In the genomic region with DNA sequence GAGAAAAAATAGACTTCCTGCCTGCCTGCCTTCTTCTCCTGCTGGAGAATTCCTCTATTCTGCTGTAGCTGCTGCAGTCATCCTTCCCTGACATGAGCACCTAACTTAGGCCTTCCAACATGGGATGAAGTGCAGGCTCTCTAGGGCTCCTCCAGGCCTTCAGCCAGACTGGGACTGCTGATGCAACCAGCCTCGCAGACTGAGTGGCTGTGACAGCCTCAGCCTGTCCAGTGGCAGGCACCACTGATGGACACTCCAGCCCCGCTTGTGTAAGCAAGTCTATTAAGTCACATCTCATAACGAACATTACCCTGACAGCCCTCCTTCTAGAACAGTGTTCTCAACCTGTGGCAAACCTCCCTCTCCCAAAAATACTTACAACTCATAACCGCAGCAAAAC, we compare ENCODE assay signal across 28 mouse cellular contexts. TPM values are rescaled to one million over a fixed set of nuclear protein-coding genes. Genes with fewer than 3 reads are reported as not detected.
DNase-seq lines count a peak whose midpoint lies in the region; ATAC-seq and TF ChIP-seq lines count a peak whose summit lies in the region.
"Had no signal": no experiment of that assay in that cellular context is flagged by ENCODE, and none has a peak within 500 bp of the region (broad histone marks: within the 10 kb centered on the region; RNA-seq: fewer than 3 reads in every experiment).

No protein-coding gene starts in this region.

- no peaks in the 10 kb centered on the region for H3K27me3 ChIP-seq in liver, adult 2 months (ENCODE audit: control insufficient read depth, insufficient read depth, low read length)
- H3K27me3 ChIP-seq in liver, embryonic 12.5 days (replicated peaks): no peaks in the 10 kb centered on the region
- H3K27me3 ChIP-seq in lung, embryonic 15.5 days: no peaks in the 10 kb centered on the region
- H3K27me3 ChIP-seq: CH12.LX; embryonic facial prominence, embryonic 12.5 days; embryonic facial prominence, embryonic 15.5 days; heart, embryonic 13.5 days; Patski had no signal

- TF ChIP-seq CTCF in liver, adult 2 months (IDR thresholded peaks at IDR 0.05; ENCODE audit: low read depth, low read length): no peak

- WGBS in liver, adult 2 months: 64% methylated on average over 4 of the region's 4 CpGs
- 65% methylated on average over 4 of the region's 4 CpGs for WGBS in liver, embryonic 12.5 days (ENCODE audit: insufficient replicate concordance)
- 58% methylated on average over 4 of the region's 4 CpGs for WGBS in lung, embryonic 15.5 days

- H3K4me1 ChIP-seq in liver, adult 2 months (ENCODE audit: control insufficient read depth, insufficient read depth, low read length): peaks cover 9% of the 10 kb centered on the region
- H3K4me1 ChIP-seq in liver, embryonic 12.5 days: peaks cover 28% of the 10 kb centered on the region
- H3K4me1 ChIP-seq in lung, embryonic 15.5 days: peaks cover 23% of the 10 kb centered on the region

- H3K9ac ChIP-seq in liver, adult 2 months (ENCODE audit: low read depth, low read length): no peak overlapping the region
- H3K9ac ChIP-seq in liver, embryonic 12.5 days: no peak overlapping the region
- no peak overlapping the region for H3K9ac ChIP-seq in lung, embryonic 15.5 days
- H3K9ac ChIP-seq: embryonic facial prominence, embryonic 12.5 days; embryonic facial prominence, embryonic 15.5 days; heart, embryonic 13.5 days; hindbrain, embryonic 14.5 days had no signal

- H3K4me3 ChIP-seq in liver, adult 2 months (ENCODE audit: insufficient read depth, low read depth, low read length): no peak overlapping the region
- H3K4me3 ChIP-seq in liver, embryonic 12.5 days: no peak overlapping the region
- H3K4me3 ChIP-seq in lung, embryonic 15.5 days: no peak overlapping the region
- H3K4me3 ChIP-seq: embryonic facial prominence, embryonic 12.5 days; embryonic facial prominence, embryonic 15.5 days; heart, adult 2 months; heart, embryonic 10.5 days; heart, embryonic 13.5 days had no signal

- TF ChIP-seq POLR2A in liver, adult 2 months (IDR thresholded peaks at IDR 0.05; ENCODE audit: extremely low read depth, insufficient read depth, low read length): no peak

- no peak overlapping the region for H3K4me2 ChIP-seq in liver, embryonic 12.5 days
- no peak overlapping the region for H3K4me2 ChIP-seq in lung, embryonic 15.5 days
- H3K4me2 ChIP-seq: embryonic facial prominence, embryonic 12.5 days; embryonic facial prominence, embryonic 15.5 days; heart, embryonic 13.5 days; hindbrain, embryonic 14.5 days had no signal

- no peak for ATAC-seq in liver, embryonic 12.5 days
- peak; percentile 75 for ATAC-seq in lung, embryonic 15.5 days (ENCODE audit: borderline replicate concordance, extremely low read depth, low FRiP score, low TSS enrichment)
- ATAC-seq: forebrain, embryonic 14.5 days; hindbrain, postnatal 0 days; Patski had no signal

- H3K27ac ChIP-seq in liver, adult 2 months (replicated peaks; ENCODE audit: insufficient read depth, low read depth, low read length): no peak overlapping the region
- H3K27ac ChIP-seq in liver, embryonic 12.5 days: no peak overlapping the region
- no peak overlapping the region for H3K27ac ChIP-seq in lung, embryonic 15.5 days
- H3K27ac ChIP-seq: embryonic facial prominence, embryonic 12.5 days; embryonic facial prominence, embryonic 15.5 days; heart, adult 2 months; heart, embryonic 10.5 days; heart, embryonic 13.5 days; hindbrain, embryonic 14.5 days; hindbrain, postnatal 0 days had no signal

- no peaks in the 10 kb centered on the region for H3K9me3 ChIP-seq in liver, embryonic 12.5 days (replicated peaks)
- H3K9me3 ChIP-seq in lung, embryonic 15.5 days: no peaks in the 10 kb centered on the region
- H3K9me3 ChIP-seq: embryonic facial prominence, embryonic 12.5 days; embryonic facial prominence, embryonic 15.5 days; heart, embryonic 10.5 days had no signal

- H3K79me2 ChIP-seq in liver, adult 2 months (ENCODE audit: control insufficient read depth, insufficient read depth, low read length): peaks cover 5% of the 10 kb centered on the region; the same call in 1 of the 2 replicates

- peak; percentile 46 for DNase-seq in liver, adult 2 months (ENCODE audit: extremely low read depth, low read depth, low spot score)
- DNase-seq in lung, postnatal 10 days: peak; percentile 65
- DNase-seq in lung, postnatal 36 days: peak; percentile 60
- DNase-seq in spleen, postnatal 14 days (ENCODE audit: low spot score in 2 of 2): no peak
- DNase-seq in layer of hippocampus, adult 8-10 months (ENCODE audit: low spot score in 2 of 2): no peak
- DNase-seq in kidney, postnatal 14 days: no peak
- DNase-seq: adrenal gland, adult 8-10 months; B cell, adult 2 months; cerebellum, adult 18-20 months; cerebellum, adult 9-10 months; cerebellum, postnatal 14 days; gastrocnemius, postnatal 10 days; gastrocnemius, postnatal 36 days; heart, adult 2 months; heart, postnatal 14 days; heart, postnatal 4 days had no signal

- no peaks in the 10 kb centered on the region for H3K36me3 ChIP-seq in liver, adult 2 months (ENCODE audit: control insufficient read depth, insufficient read depth, low read length)
- H3K36me3 ChIP-seq in liver, embryonic 12.5 days: no peaks in the 10 kb centered on the region
- no peaks in the 10 kb centered on the region for H3K36me3 ChIP-seq in lung, embryonic 15.5 days
- H3K36me3 ChIP-seq: embryonic facial prominence, embryonic 12.5 days; embryonic facial prominence, embryonic 15.5 days; heart, embryonic 10.5 days; heart, embryonic 13.5 days had no signal

RNA-seq across cellular contexts. Expression of a gene that starts 2.2 kb away (rescaled TPM):
- total RNA-seq in liver, adult 2 months (2014; rRNA removed): 282 and 302 TPM in 2 replicates
- 366 and 410 TPM in 2 replicates for polyA plus RNA-seq in liver, adult 2 months (2012; rRNA removed)
- 72.7 and 74.3 TPM in 2 replicates for polyA plus RNA-seq in liver, embryonic 12.5 days (2016; fragmentation: Nextera tagmentation; extraction: Ambion mirVana)
- 106 and 108 TPM in 2 replicates for polyA plus RNA-seq in lung, embryonic 15.5 days (2015; fragmentation: Nextera tagmentation; extraction: Ambion mirVana)
- total RNA-seq in layer of hippocampus, adult 8-10 months (2022): 10 to 100 TPM; 19.1 to 28.0 (median 24.6) TPM

RNA-seq across cellular contexts. Expression of a gene that starts 28.9 kb away (rescaled TPM):
- total RNA-seq in liver, adult 2 months (2014; rRNA removed): 6.0 and 17.4 TPM in 2 replicates
- polyA plus RNA-seq in liver, adult 2 months (2012; rRNA removed): 10.4 and 21.0 TPM in 2 replicates
- 0.29 and 0.67 TPM in 2 replicates for polyA plus RNA-seq in liver, embryonic 12.5 days (2016; fragmentation: Nextera tagmentation; extraction: Ambion mirVana)
- polyA plus RNA-seq in lung, embryonic 15.5 days (2015; fragmentation: Nextera tagmentation; extraction: Ambion mirVana): 2.2 and 2.5 TPM in 2 replicates
- total RNA-seq in layer of hippocampus, adult 8-10 months (2022): 10 to 100 TPM; 17.3 to 19.3 (median 18.1) TPM
- polyA plus RNA-seq: G1E had no signal

Comparison
In these comparisons a context has a peak if more than half of its experiments do, and no peak if none do; other contexts are left out.
1. DNase-seq: peak in liver, adult 2 months (single experiment), lung, postnatal 10 days (single experiment) and lung, postnatal 36 days (single experiment); none in spleen, postnatal 14 days (0 of 2), layer of hippocampus, adult 8-10 months (0 of 2) and kidney, postnatal 14 days (single experiment).